Mouse (Mus musculus) MEL (cell line): ENCODE results near the gene Tatdn2. TPM values are rescaled to one million over a fixed set of nuclear protein-coding genes. Genes with fewer than 3 reads are reported as not detected.
"Not testable (repeated sequence)": the region's sequence is repeated elsewhere in the genome, so short reads cannot be mapped to it uniquely, and the experiment has no call there.

Source experiments
- DNase-seq: peaks from one replicate; pipeline ENCODE4 v3.0.0; 2011; ENCODE audit warnings: low read depth, low spot score
- H3K27ac ChIP-seq: 2 replicates; pipeline ENCODE4 v1.5.1; 2012; ENCODE audit warnings: low read depth, mild to moderate bottlenecking, control low read depth, low read length, moderate library complexity; ENCODE audit not compliant: control insufficient read depth
- H3K27me3 ChIP-seq, 2 experiments: fragments of 150-350 bp in 1 of 2; sonication (generic) in 1 of 2; 2 replicates each; pipeline ENCODE4 v1.6.1; 2012; ENCODE audit warnings: low read length in 2 of 2, mild to moderate bottlenecking in 2 of 2, improper control_type of control experiment in 1 of 2, moderate library complexity in 1 of 2; ENCODE audit not compliant: insufficient read depth in 2 of 2, control insufficient read depth in 1 of 2
- H3K36me3 ChIP-seq, 2 experiments: 2 replicates each; pipeline ENCODE4 v1.6.1; 2012 to 2014; ENCODE audit warnings: low read length in 2 of 2, improper control_type of control experiment in 1 of 2, inconsistent platforms in 1 of 2, mild to moderate bottlenecking in 1 of 2; ENCODE audit not compliant: insufficient read depth in 2 of 2, control insufficient read depth in 1 of 2
- H3K4me1 ChIP-seq, 2 experiments: fragments of 150-350 bp in 1 of 2; sonication (generic) in 1 of 2; 2 replicates each; pipeline ENCODE4 v1.6.1; 2012; ENCODE audit warnings: low read length in 2 of 2, improper control_type of control experiment in 1 of 2, mild to moderate bottlenecking in 1 of 2; ENCODE audit not compliant: insufficient read depth in 2 of 2, control insufficient read depth in 1 of 2
- H3K4me3 ChIP-seq, 2 experiments: fragments of 150-350 bp in 1 of 2; sonication (generic) in 1 of 2; 2 replicates each; pipeline ENCODE4 v1.5.1; 2012; ENCODE audit warnings: low read depth in 2 of 2, low read length in 2 of 2, mild to moderate bottlenecking in 2 of 2, moderate library complexity in 2 of 2, control low read depth in 1 of 2, improper control_type of control experiment in 1 of 2; ENCODE audit not compliant: control insufficient read depth in 1 of 2, insufficient read depth in 1 of 2
- H3K79me2 ChIP-seq: 2 replicates; pipeline ENCODE4 v1.6.1; 2012; ENCODE audit warnings: mild to moderate bottlenecking, low read length, moderate library complexity; ENCODE audit not compliant: control insufficient read depth, poor library complexity, insufficient read depth
- H3K9ac ChIP-seq: 2 replicates; pipeline ENCODE4 v1.6.1; 2012; ENCODE audit warnings: low read depth, mild to moderate bottlenecking, control low read depth, low read length, moderate library complexity; ENCODE audit not compliant: control insufficient read depth, poor library complexity, severe bottlenecking
- H3K9me3 ChIP-seq: fragments of 150-350 bp; sonication (generic); replicated peaks from 2 replicates; pipeline ENCODE4 v1.6.1; 2012; ENCODE audit warnings: mild to moderate bottlenecking, low read length, improper control_type of control experiment, moderate library complexity; ENCODE audit not compliant: insufficient read depth
- BHLHE40 ChIP-seq: IDR thresholded peaks from 2 replicates; pipeline ENCODE4 v1.6.1; 2012; ENCODE audit warnings: low read depth, mild to moderate bottlenecking, inconsistent platforms, low read length, improper control_type of control experiment, borderline replicate concordance
- CTCF ChIP-seq, 3 experiments: IDR thresholded peaks in 2 of 3; conservative IDR thresholded peaks in 1 of 3; 2 replicates each; pipeline ENCODE4 v1.5.1; 2011 to 2012; ENCODE audit warnings: low read length in 3 of 3, low read depth in 2 of 3, mild to moderate bottlenecking in 2 of 3, improper control_type of control experiment in 1 of 3, inconsistent platforms in 1 of 3, mixed read lengths in 1 of 3, moderate library complexity in 1 of 3; ENCODE audit not compliant: control insufficient read depth in 1 of 3, insufficient read depth in 1 of 3, poor library complexity in 1 of 3, severe bottlenecking in 1 of 3
- GATA1 ChIP-seq: IDR thresholded peaks from 2 replicates; pipeline ENCODE4 v1.6.1; 2011; ENCODE audit warnings: low read depth, low read length, improper control_type of control experiment
- MAZ ChIP-seq: IDR thresholded peaks from 2 replicates; pipeline ENCODE4 v1.6.1; 2012; ENCODE audit warnings: low read depth, mild to moderate bottlenecking, inconsistent platforms, low read length, improper control_type of control experiment
- MYC ChIP-seq: IDR thresholded peaks from 2 replicates; pipeline ENCODE4 v1.6.1; 2011; ENCODE audit warnings: low read depth, mild to moderate bottlenecking, low read length, improper control_type of control experiment, moderate library complexity
- POLR2AphosphoS2 ChIP-seq: IDR thresholded peaks from 2 replicates; pipeline ENCODE4 v1.6.1; 2011; ENCODE audit warnings: low read length, improper control_type of control experiment
- RAD21 ChIP-seq: IDR thresholded peaks from 2 replicates; pipeline ENCODE4 v1.6.1; 2011; ENCODE audit warnings: mild to moderate bottlenecking, low read depth, low read length, improper control_type of control experiment
- SIN3A ChIP-seq: IDR thresholded peaks from 2 replicates; pipeline ENCODE4 v1.6.1; 2012; ENCODE audit warnings: low read length, improper control_type of control experiment, inconsistent platforms
- TAL1 ChIP-seq: IDR thresholded peaks from 2 replicates; pipeline ENCODE4 v1.6.1; 2012; ENCODE audit warnings: mild to moderate bottlenecking, inconsistent platforms, low read length, moderate library complexity, mixed read lengths
- TBP ChIP-seq: IDR thresholded peaks from 2 replicates; pipeline ENCODE4 v1.8.0; 2011; ENCODE audit warnings: low read depth, low read length, improper control_type of control experiment
- USF1 ChIP-seq: IDR thresholded peaks from 2 replicates; pipeline ENCODE4 v1.6.1; 2014; ENCODE audit warnings: low read depth, mild to moderate bottlenecking, inconsistent platforms, low read length, improper control_type of control experiment, moderate library complexity
- USF2 ChIP-seq, 2 experiments: IDR thresholded peaks; 2 replicates each; pipeline ENCODE4 v1.6.1; 2011 to 2012; ENCODE audit warnings: improper control_type of control experiment in 2 of 2, low read length in 2 of 2, borderline replicate concordance in 1 of 2, inconsistent platforms in 1 of 2, low read depth in 1 of 2, mild to moderate bottlenecking in 1 of 2; ENCODE audit not compliant: insufficient read depth in 1 of 2
- ZKSCAN1 ChIP-seq: IDR thresholded peaks from 2 replicates; pipeline ENCODE4 v1.6.1; 2012; ENCODE audit warnings: low read depth, mild to moderate bottlenecking, inconsistent platforms, low read length, improper control_type of control experiment, moderate library complexity
- ZMIZ1 ChIP-seq: IDR thresholded peaks from 2 replicates; pipeline ENCODE4 v1.6.1; 2012; ENCODE audit warnings: low read depth, mild to moderate bottlenecking, inconsistent platforms, low read length, improper control_type of control experiment, moderate library complexity
- polyA plus RNA-seq, 2 experiments: library from polyadenylated mRNA; stranded (reverse) in 1 of 2; unstranded in 1 of 2; fragments of >175 nt in 1 of 2; fragments of >200 nt in 1 of 2; gene quantifications; 2 replicates each; pipeline versions ENCODE4 v1.2.1 to v1.2.4; 2012; ENCODE audit warnings: low replicate concordance in 2 of 2, low read depth in 1 of 2; ENCODE audit not compliant: insufficient read length in 2 of 2, insufficient read depth in 1 of 2, missing spikeins in 1 of 2
- total RNA-seq: library from RNA; depleted of rRNA; stranded (reverse); fragments of 300-350 nt; gene quantifications from 2 replicates; pipeline ENCODE4 v1.2.3, GENCODE M21; 2012

Gene Tatdn2
- total and polyA plus RNA-seq, 3 experiments = 102 to 136 (median 121) TPM

DNA sequence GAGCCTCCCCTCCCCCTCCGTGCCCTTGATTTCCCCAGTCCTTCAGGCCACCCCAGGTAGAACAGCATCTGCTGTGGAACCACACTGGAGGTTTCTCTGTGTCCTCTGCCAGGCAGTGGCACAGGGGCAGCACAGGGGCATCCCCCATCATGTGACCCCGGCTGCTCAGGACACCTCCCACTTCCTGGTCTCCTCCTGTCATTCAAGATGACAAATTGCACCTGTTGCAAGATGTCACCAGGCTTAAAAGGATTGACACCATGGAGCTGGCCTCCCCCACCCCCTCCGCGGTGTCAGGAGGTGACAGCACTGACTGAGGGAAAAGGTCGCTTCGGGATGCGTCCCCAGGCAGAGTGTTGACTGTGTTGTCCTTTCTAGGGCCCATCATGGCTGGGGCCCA lies 27.0 kb upstream of the Tatdn2 start:
- no peaks in the 10 kb centered on the region for H3K79me2 ChIP-seq
- no peaks in the 10 kb centered on the region for H3K27me3 ChIP-seq
- TF ChIP-seq USF1 (0 out of 2 replicates have a peak, but pooled peaks have one; percentile 39), TBP (no peak)
- H3K4me1 ChIP-seq = peaks cover 0 to 6% of the 10 kb centered on the region in 2 experiments; a peak in 2 of 4 replicates
- no peak overlapping the region for H3K4me3 ChIP-seq
- H3K27ac ChIP-seq = no peak overlapping the region
- peaks cover 0 to 9% of the 10 kb centered on the region in 2 experiments; a peak in 2 of 4 replicates for H3K36me3 ChIP-seq
- H3K9ac ChIP-seq = no peak overlapping the region
- H3K9me3 ChIP-seq = no peaks in the 10 kb centered on the region
- no peak for DNase-seq

DNA sequence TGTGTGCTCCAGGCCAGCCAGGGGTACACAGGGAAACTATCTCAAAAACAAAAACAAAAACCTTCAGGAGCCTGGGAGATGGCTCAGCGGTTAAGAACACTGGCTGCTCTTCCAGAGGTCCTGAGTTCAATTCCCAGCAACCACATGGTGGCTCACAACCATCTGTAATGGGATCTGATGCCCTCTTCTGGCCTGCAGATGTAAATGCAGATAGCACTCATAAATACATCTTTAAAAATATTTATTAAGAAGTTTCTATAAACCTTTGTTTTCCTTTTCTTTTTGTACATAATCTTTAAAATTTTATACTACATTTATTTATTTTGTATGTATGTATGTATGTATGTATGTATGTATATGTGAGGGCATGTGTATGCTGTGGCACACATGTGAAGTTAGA lies 24.8 kb upstream of the Tatdn2 start:
- not testable (repeated sequence) for H3K9ac ChIP-seq, H3K4me3 ChIP-seq, H3K27ac ChIP-seq, H3K27me3 ChIP-seq, H3K9me3 ChIP-seq, H3K79me2 ChIP-seq, DNase-seq, H3K36me3 ChIP-seq
- H3K4me1 ChIP-seq = peaks cover 0 to 12% of the 10 kb centered on the region in 2 experiments; a peak in 2 of 4 replicates
- 0 out of 2 replicates have a peak, but pooled peaks have one; percentile 26 for TF ChIP-seq TBP
- TF ChIP-seq RAD21 = peak; percentile 20
- peak in 2 of 3 experiments; percentile 27 to 36; a peak in 3 of 6 replicates for TF ChIP-seq CTCF (IDR thresholded peaks at IDR 0.05 in 2 of 3, conservative IDR thresholded peaks at IDR 0.05 in 1 of 3; ENCODE audit: control insufficient read depth in 1 of 3, insufficient read depth in 1 of 3, low read depth in 2 of 3, low read length in 3 of 3, poor library complexity in 1 of 3, severe bottlenecking in 1 of 3)
- TF ChIP-seq, all 39 proteins: peak for 3; not testable (repeated sequence) for 36

DNA sequence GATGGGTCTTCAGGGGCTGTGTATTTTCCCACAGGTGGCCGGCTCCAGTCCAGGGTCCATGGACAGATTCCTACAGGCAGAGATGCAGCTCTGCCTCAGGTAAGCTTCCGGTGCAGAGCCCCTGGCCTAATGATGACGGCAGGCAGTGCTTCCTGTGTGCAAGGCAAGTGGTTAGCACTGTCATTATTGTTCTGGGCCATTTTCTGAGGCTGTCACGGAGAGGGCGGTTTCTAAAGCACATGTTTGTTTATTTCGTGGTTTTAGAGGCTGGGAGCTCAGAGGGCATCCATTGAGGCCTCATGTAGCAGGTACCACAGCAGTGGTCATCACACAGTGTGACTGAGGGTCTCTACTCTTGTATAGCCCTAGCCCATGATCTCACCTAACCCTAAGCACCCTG lies 23.9 kb upstream of the Tatdn2 start:
- no peak overlapping the region for H3K9ac ChIP-seq
- H3K4me3 ChIP-seq = no peak overlapping the region
- H3K27ac ChIP-seq = no peak overlapping the region
- H3K27me3 ChIP-seq = no peaks in the 10 kb centered on the region
- no peaks in the 10 kb centered on the region for H3K79me2 ChIP-seq
- TF ChIP-seq BHLHE40 (no peak), MYC (no peak), TAL1 (no peak), USF2 (IDR thresholded peaks at IDR 0.05; ENCODE audit: borderline replicate concordance in 1 of 2, insufficient read depth in 1 of 2, low read depth in 1 of 2, low read length in 2 of 2) (no peak), POLR2AphosphoS2 (no peak), MAZ (no peak), ZKSCAN1 (no peak), SIN3A (no peak), GATA1 (no peak), ZMIZ1 (no peak)
- H3K36me3 ChIP-seq = peaks cover 0 to 9% of the 10 kb centered on the region in 2 experiments; a peak in 2 of 4 replicates
- no peaks in the 10 kb centered on the region for H3K9me3 ChIP-seq
- DNase-seq = no peak
- peaks cover 0 to 10% of the 10 kb centered on the region in 2 experiments; a peak in 2 of 4 replicates for H3K4me1 ChIP-seq
